Mouse (Mus musculus) cortical plate, adult 2 months (tissue): Measurements from ENCODE around the gene Pak2. TPM values are rescaled to one million over a fixed set of nuclear protein-coding genes. Genes with fewer than 3 reads are reported as not detected.
"Not testable (repeated sequence)": the region's sequence is repeated elsewhere in the genome, so short reads cannot be mapped to it uniquely, and the experiment has no call there.

Source experiments
- H3K27ac ChIP-seq: fragments of 200-500 bp; 2 replicates; pipeline ENCODE4 v1.5.1; 2012; ENCODE audit warnings: low read length, control low read depth, inconsistent platforms; ENCODE audit not compliant: insufficient read depth
- H3K4me1 ChIP-seq: fragments of 200-500 bp; 2 replicates; pipeline ENCODE4 v1.6.1; 2011; ENCODE audit warnings: low read length; ENCODE audit not compliant: control insufficient read depth, insufficient read depth
- H3K4me3 ChIP-seq: fragments of 200-500 bp; 2 replicates; pipeline ENCODE4 v1.5.1; 2011; ENCODE audit warnings: mild to moderate bottlenecking, low read length, control low read depth; ENCODE audit not compliant: insufficient read depth
- CTCF ChIP-seq: fragments of 200-500 bp; IDR thresholded peaks from 2 replicates; pipeline ENCODE4 v1.5.1; 2011; ENCODE audit warnings: mild to moderate bottlenecking, control low read depth, low read length; ENCODE audit not compliant: insufficient read depth; ENCODE audit errors: extremely low read depth
- POLR2A ChIP-seq: fragments of 200-500 bp; IDR thresholded peaks from 2 replicates; pipeline ENCODE4 v1.6.1; 2011; ENCODE audit warnings: mild to moderate bottlenecking, low read length, control low read depth; ENCODE audit not compliant: insufficient read depth; ENCODE audit errors: extremely low read depth
- polyA plus RNA-seq: library from polyadenylated mRNA; depleted of rRNA; stranded (reverse); fragments of >200 nt; gene quantifications from 2 replicates; pipeline ENCODE4 v1.2.3, GENCODE M21; 2012

Pak2 gene
- polyA plus RNA-seq, 1 experiment = 17.7 TPM

DNA sequence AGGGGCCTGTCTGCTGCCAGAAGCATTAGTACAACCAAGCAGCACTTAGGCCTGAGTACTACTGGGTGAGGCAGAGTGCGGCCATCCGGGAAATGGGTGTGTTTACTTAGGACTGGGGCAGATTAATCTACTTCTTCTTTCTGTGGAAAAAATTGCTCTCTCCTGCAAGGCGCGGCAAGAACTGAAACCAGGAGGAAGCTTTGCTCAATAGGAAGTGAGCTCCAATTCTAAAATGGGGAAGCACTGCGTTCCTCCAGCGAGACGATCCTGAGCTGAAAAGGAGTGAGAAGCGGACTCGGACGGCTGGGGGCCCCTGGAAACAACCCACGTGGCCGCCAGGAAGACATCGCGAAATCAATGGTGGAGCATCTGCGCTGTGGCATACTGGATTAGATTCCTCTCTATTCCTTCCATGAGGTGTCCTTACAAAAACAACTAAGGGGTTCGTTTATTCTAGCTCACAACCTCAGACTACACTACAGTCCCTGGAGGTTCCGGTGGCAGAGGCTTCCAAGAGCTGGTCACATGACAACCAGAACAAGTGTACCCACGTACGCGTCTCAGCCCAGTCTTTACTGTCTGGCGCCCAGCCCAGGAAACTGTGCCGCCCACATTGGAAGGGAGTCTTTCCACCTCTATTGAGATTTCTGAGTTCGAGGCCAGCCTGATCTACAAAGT lies 34.5 kb upstream of the Pak2 start:
- no peak for TF ChIP-seq CTCF
- TF ChIP-seq POLR2A = no peak
- Histone ChIP-seq H3K4me1 (no peaks in the 10 kb centered on the region), H3K27ac (no peak overlapping the region), H3K4me3 (no peak overlapping the region)

DNA sequence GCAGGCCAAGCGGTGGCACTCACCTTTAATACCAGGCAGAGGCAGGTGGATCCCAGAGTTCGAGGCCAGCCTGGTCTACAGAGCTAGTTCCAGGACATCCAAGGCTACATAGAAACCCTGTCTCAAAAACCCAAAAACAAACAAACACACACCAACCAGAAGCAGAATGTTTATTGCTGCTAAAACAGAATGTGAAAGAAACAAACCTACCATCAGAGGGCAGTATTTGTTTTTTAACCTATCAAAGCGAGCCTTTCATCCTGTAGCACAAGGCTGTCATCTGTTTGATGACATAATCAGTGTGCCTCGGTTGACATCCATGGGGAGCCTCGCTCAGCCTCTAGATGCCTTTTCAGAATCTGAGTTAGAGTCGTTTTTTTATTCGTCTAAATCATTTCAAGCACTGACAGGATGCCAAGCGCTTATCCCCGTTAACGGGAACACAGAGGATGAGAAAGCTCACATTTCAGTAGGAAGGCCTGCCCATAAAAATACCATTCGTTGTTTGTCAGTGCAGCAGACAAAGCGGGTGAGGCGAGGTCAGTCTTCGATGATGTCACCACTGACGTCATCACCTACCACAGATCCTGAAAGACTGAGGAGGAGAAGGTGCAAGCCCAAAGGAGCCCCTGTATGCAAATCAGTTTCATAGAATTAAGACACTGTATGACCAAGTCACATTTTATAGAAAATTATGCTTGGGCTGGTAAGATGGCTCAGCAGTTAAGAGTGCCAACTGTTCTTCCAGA lies 32.0 kb upstream of the Pak2 start:
- TF ChIP-seq CTCF (no peak), POLR2A (no peak)
- H3K4me3 ChIP-seq = no peak overlapping the region
- H3K27ac ChIP-seq = no peak overlapping the region
- H3K4me1 ChIP-seq = no peaks in the 10 kb centered on the region

DNA sequence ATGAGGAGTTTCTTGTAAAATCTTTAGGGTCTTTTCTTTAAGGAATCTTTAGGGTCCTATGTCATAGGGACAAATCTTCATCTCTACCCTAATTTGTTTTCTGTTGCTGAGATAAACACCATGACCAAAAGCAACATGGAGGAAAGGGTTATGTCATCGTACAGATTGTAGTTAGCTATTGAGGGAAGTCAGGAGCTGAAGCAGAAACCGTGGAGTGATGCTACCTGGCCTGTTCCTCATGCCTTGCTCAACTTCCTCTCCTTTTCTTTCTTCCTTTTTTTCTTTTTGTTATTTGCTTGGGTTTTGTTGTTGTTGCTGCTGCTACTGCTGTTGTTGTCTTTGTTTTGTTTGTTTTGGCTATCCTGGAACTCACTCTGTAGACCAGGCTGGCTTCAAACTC lies 29.4 kb upstream of the Pak2 start:
- Histone ChIP-seq H3K27ac (no peak overlapping the region), H3K4me3 (no peak overlapping the region), H3K4me1 (no peaks in the 10 kb centered on the region)
- no peak for TF ChIP-seq CTCF
- TF ChIP-seq POLR2A = no peak

DNA sequence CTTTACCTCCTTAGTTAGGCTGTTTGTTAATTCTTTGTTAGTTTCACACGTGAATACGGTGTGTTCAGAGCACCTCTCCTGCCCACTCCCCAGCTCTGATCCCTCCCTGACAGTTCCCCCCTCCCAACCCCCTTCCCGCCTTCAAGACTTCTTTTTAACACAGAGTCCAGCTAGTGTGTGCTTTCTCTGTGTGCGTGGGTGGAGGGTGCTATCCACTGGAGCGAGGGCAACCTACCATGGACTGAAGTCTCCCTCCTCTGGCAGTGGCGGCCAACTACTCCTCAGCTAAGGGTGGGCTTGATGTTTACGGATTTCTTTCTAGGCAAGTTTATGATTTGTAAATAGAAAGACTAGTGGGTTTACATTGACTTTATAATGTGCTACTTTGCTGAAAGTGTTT lies 29.0 kb upstream of the Pak2 start:
- Histone ChIP-seq H3K4me3 (no peak overlapping the region), H3K4me1 (no peaks in the 10 kb centered on the region), H3K27ac (no peak overlapping the region)
- TF ChIP-seq POLR2A = no peak
- no peak for TF ChIP-seq CTCF

DNA sequence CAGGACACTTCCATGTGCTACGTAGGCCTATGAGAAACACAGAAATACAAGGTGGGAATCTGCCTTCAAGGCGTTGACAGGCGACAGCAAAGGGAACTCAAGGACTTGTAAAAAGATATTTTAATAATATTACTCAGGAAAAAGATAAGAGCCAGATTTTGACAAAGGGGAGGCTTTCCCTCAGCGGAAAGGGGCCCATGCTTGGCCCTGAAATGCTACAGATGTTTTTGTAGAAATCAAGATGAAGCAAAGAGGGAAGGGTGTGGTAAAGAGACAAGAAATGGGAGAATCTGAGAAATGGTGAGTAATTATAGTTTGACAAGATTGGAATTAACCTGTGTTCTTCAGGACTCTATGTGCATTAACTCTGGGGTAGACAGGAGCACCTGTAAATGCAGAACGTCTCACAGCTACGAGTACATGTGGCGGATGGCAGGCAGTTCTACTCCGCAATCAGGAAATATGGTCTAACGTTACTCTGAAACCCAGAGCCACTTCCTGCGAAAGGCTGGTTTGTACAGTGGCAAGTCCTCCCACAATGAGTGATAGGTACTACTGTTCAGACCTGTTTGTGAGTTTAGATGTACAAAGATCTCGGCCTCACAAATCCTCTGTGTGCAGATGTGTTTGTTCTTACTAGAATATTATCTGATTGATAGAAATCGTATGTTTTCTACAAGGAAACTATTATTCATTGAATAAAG lies 28.4 kb upstream of the Pak2 start:
- Histone ChIP-seq H3K4me1 (no peaks in the 10 kb centered on the region), H3K27ac (no peak overlapping the region), H3K4me3 (no peak overlapping the region)
- TF ChIP-seq POLR2A (no peak), CTCF (no peak)

DNA sequence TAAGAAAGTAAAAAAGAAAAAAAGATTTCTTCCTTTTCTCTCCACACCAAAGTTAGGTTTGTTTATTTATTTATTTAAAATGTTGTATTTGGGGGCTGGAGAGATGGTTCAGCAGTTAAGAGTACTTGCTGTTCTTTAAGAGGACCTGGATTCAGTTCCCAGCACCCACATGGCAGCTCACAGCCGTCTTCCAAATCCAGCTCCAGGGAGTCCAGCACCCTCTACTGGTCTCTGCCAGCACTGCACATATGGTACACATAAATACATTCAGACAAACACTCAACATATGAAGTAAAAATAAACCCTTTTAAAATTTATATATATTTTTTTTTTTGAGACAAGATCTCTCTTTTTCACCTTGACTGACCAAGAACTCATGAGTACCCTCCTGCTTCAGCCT lies 26.6 kb upstream of the Pak2 start:
- Histone ChIP-seq H3K27ac (no peak overlapping the region), H3K4me3 (no peak overlapping the region), H3K4me1 (no peaks in the 10 kb centered on the region)
- TF ChIP-seq POLR2A = no peak
- no peak for TF ChIP-seq CTCF

DNA sequence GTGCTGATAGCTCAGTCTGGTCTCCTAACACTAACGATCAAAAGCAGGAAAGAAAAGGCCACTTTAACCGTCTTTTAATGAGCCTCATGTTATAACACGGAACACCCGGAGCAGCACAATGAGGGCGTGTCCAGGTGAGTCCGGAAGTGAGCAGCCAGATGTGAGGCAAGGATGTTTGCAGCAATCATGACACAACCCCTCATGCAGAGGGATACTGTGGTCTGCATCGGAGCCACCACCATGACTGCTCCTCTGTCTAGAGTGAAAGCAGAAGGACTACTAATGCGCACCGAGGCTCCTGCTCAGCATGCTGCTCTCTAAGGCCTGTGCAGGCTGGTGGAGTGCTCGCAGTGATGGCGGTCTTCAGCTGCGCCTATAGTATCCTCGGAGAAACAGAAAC lies 23.2 kb upstream of the Pak2 start:
- Histone ChIP-seq H3K27ac (no peak overlapping the region), H3K4me1 (no peaks in the 10 kb centered on the region), H3K4me3 (no peak overlapping the region)
- TF ChIP-seq POLR2A (no peak), CTCF (no peak)

DNA sequence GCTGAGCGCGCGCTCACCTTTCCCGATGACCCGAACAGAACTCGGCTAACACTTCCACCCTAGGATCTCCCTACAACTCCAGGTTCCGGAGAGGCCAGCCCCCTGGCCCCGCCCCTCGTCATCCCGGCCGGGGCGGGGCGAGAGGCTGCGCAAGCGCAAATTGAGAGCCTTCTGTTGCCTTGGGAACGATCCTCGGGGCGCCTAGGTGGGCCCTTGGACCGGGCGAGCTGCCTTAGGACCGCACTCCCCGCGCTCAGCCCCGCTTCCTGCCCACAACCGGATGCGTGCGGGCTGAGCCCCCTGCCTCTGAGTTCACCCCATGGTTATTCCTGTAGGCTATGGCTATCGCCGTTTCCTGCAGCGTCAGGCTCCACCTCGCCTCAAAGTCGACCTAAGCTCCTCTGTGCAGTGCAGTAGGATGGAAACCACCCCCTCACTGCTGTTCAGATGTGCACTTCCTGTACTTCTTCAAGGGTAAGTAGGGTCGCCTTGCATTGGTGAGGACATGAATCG lies 20.6 kb upstream of the Pak2 start, which contains the start of the genes Pigx and Cep19:
TSS of gene Pigx (minus strand) at position 103 of the 513 bp plus-strand sequence.
TSS of gene Cep19 (plus strand) at position 163 of the 513 bp plus-strand sequence.
- Histone ChIP-seq H3K27ac (peak within 1 kb of the TSS; percentile 71; the same call in 1 of the 2 replicates), H3K4me1 (no peaks in the 10 kb centered on the region), H3K4me3 (peak within 1 kb of the TSS; percentile 76)
- TF ChIP-seq CTCF (no peak), POLR2A (peak; percentile 72)

DNA sequence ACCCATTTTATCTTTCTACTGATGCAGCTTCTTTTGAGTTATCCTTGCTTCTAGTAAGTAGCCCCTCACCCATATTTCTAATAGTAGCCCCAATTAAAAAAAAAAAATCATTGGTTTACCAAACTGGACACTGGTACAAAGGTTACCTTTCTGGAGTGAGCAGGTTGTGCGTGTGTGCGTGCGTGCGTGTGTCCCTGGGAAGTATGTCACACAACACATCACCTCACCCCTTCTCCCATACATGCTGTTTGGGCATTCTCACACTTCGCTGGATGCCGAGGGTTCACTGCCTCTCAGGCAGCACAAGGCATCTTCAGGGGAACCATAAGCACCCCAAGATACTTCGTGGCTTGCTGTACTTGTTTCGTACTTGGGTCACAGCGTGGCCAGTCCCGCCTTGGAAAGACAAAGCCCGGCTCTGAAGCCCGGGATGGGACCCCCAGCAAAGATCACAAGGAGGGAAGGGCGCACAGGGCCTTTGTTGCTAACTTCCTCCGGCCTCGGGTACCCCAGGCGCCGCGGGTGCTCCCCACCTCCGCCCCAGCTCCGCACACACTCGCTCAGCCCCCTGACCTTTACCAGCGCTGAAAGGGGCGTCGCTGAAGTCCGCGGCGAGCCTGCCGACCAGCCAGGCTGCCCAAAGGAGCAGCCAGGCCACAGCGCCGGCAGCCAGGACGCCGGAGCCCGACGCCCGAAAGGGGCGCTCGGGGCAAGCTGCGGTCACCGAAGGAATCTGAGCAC lies 19.9 kb upstream of the Pak2 start:
- no peak for TF ChIP-seq CTCF
- TF ChIP-seq POLR2A = no peak
- Histone ChIP-seq H3K27ac (no peak overlapping the region), H3K4me1 (no peaks in the 10 kb centered on the region), H3K4me3 (peak overlapping the region; percentile 76)

DNA sequence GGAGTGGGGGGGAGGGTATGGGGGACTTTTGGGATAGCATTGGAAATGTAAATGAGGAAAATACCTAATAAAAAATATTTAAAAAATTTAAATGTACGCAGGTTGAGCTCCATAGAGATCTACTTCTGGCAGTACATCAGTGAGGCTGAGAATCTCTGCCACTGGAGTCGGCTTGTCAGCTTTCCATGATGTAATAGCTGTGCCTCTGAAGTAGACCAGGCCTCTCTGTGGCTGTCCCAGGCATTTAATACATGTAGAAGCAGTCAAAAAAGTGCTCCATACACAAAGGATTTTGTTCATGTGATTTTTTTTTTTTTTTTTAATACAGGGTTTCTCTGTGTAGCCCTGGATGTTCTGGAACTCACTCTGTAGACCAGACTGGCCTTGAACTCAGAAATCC lies 18.6 kb upstream of the Pak2 start:
- not testable (repeated sequence) for H3K4me1 ChIP-seq, H3K4me3 ChIP-seq, H3K27ac ChIP-seq
